Mouse (Mus musculus) lung, postnatal 25 days (tissue): ENCODE data around the gene Kcnip2.

Source experiments
- DNase-seq: peaks from one replicate; pipeline ENCODE4 v3.0.0; 2022; ENCODE audit warnings: low spot score

Gene Kcnip2

GRCm38 (mm10) chr19:45781676-45782075, 34.2 kb downstream of the Kcnip2 start:
- DNase-seq: no peak

- no peak for DNase-seq
Observed at GRCm38 (mm10) chr19:45780350-45780915, 35.4 kb downstream of the Kcnip2 start.

- DNase-seq: no peak
Observed at GRCm38 (mm10) chr19:45775486-45775885, 40.4 kb downstream of the Kcnip2 start.

GRCm38 (mm10) chr19:45771501-45771900, 44.4 kb downstream of the Kcnip2 start:
- DNase-seq: no peak

- no peak for DNase-seq
Observed at GRCm38 (mm10) chr19:45760810-45761209, 55.1 kb downstream of the Kcnip2 start.

- no peak for DNase-seq
Observed at GRCm38 (mm10) chr19:45758671-45759070, 57.2 kb downstream of the Kcnip2 start.

GRCm38 (mm10) chr19:45753551-45753950, 62.3 kb downstream of the Kcnip2 start:
- no peak for DNase-seq

GRCm38 (mm10) chr19:45751881-45752280, 64.0 kb downstream of the Kcnip2 start:
- DNase-seq: no peak

GRCm38 (mm10) chr19:45749243-45750043, 66.4 kb downstream of the Kcnip2 start, which contains the start of gene Npm3:
Npm3 (minus strand) TSS chr19:45749591.
- DNase-seq: peak; percentile 80

- peak; percentile 3 for DNase-seq
Observed at GRCm38 (mm10) chr19:45748691-45749242, 67.1 kb downstream of the Kcnip2 start.

GRCm38 (mm10) chr19:45748206-45748605, 67.7 kb downstream of the Kcnip2 start:
- no peak for DNase-seq

- DNase-seq: peak; percentile 87
Observed at GRCm38 (mm10) chr19:45747028-45747867, 68.6 kb downstream of the Kcnip2 start.

GRCm38 (mm10) chr19:45746153-45747020, 69.5 kb downstream of the Kcnip2 start:
- DNase-seq: peak; percentile 72

GRCm38 (mm10) chr19:45745344-45746152, 70.3 kb downstream of the Kcnip2 start:
- no peak for DNase-seq

GRCm38 (mm10) chr19:45743619-45744018, 72.2 kb downstream of the Kcnip2 start:
- no peak for DNase-seq

GRCm38 (mm10) chr19:45742984-45743575, 72.8 kb downstream of the Kcnip2 start:
- no peak for DNase-seq

- no peak for DNase-seq
Observed at GRCm38 (mm10) chr19:45742218-45742983, 73.5 kb downstream of the Kcnip2 start, which contains the start of gene Fgf8. Fgf8 (minus strand) TSS chr19:45742915.
